Mouse (Mus musculus) midbrain, embryonic 11.5 days (tissue): ENCODE results near the gene Dusp16. TPM values are rescaled to one million over a fixed set of nuclear protein-coding genes. Genes with fewer than 3 reads are reported as not detected.

Experiments used
- ATAC-seq: fragments of 200-750 bp; cut with Nextera tagmentation; 2 replicates; pipeline ENCODE4 v1.8.0; 2017; ENCODE audit warnings: moderate TSS enrichment, moderate library complexity; ENCODE audit not compliant: low FRiP score
- DNase-seq: peaks from one replicate; pipeline ENCODE4 v3.0.0; 2015; ENCODE audit warnings: low spot score; ENCODE audit errors: missing footprints
- H3K27ac ChIP-seq: fragments of 300-500 bp; sonication (generic); 2 replicates; pipeline ENCODE4 v1.5.1; 2014; ENCODE audit warnings: low read depth, low read length
- H3K27me3 ChIP-seq: fragments of 300-500 bp; sonication (generic); 2 replicates; pipeline ENCODE4 v1.6.1; 2014; ENCODE audit warnings: mild to moderate bottlenecking, low read length, moderate library complexity, mixed read lengths; ENCODE audit not compliant: control insufficient read depth, insufficient read depth
- H3K36me3 ChIP-seq: fragments of 300-500 bp; sonication (generic); 2 replicates; pipeline ENCODE4 v1.6.1; 2014; ENCODE audit warnings: mild to moderate bottlenecking, low read length, moderate library complexity, mixed read lengths; ENCODE audit not compliant: control insufficient read depth, insufficient read depth
- H3K4me1 ChIP-seq: fragments of 300-500 bp; sonication (generic); 2 replicates; pipeline ENCODE4 v1.6.1; 2014; ENCODE audit warnings: low read length; ENCODE audit not compliant: control insufficient read depth, insufficient read depth
- H3K4me2 ChIP-seq: fragments of 300-500 bp; sonication (generic); 2 replicates; pipeline ENCODE4 v1.6.1; 2014; ENCODE audit warnings: mild to moderate bottlenecking, moderate library complexity
- H3K4me3 ChIP-seq: fragments of 300-500 bp; sonication (generic); 2 replicates; pipeline ENCODE4 v1.5.1; 2014; ENCODE audit warnings: low read depth, low read length
- H3K9ac ChIP-seq: fragments of 300-500 bp; sonication (generic); 2 replicates; pipeline ENCODE4 v1.6.1; 2014; ENCODE audit warnings: low read length
- H3K9me3 ChIP-seq: fragments of 300-500 bp; sonication (generic); 2 replicates; pipeline ENCODE4 v1.6.1; 2016; ENCODE audit warnings: low read length; ENCODE audit not compliant: control insufficient read depth
- WGBS: fragments of 180-500 bp; shearing (Covaris S2); extraction: QIAGEN DNeasy Blood & Tissue Kit; methylation state at CpG from one replicate; pipeline ENCODE4 v1.1.7; 2014; 5-methylcytosine and 5-hydroxymethylcytosine counted together
- polyA plus RNA-seq: library from polyadenylated mRNA; unstranded; fragments of >200 nt; fragmentation: Nextera tagmentation; extraction: Ambion mirVana; gene quantifications from 2 replicates; pipeline ENCODE4 v1.2.1, GENCODE M21; 2014

The Dusp16 gene
- polyA plus RNA-seq, 1 experiment from 2014 or later: 18.0 TPM

- Histone ChIP-seq H3K4me2 (no peak overlapping the region), H3K4me1 (no peaks in the 10 kb centered on the region; the same call in 1 of the 2 replicates), H3K27ac (no peak overlapping the region), H3K4me3 (no peak overlapping the region), H3K36me3 (no peaks in the 10 kb centered on the region), H3K27me3 (peaks cover 8% of the 10 kb centered on the region; the same call in 1 of the 2 replicates), H3K9me3 (no peaks in the 10 kb centered on the region), H3K9ac (no peak overlapping the region)
- DNase-seq (no peak), ATAC-seq (no peak)
- 90% methylated on average over 10 of the region's 10 CpGs for WGBS
Observed at GRCm38 (mm10) chr6:134796297-134796696, 3.9 kb upstream of the Dusp16 start.

DNA sequence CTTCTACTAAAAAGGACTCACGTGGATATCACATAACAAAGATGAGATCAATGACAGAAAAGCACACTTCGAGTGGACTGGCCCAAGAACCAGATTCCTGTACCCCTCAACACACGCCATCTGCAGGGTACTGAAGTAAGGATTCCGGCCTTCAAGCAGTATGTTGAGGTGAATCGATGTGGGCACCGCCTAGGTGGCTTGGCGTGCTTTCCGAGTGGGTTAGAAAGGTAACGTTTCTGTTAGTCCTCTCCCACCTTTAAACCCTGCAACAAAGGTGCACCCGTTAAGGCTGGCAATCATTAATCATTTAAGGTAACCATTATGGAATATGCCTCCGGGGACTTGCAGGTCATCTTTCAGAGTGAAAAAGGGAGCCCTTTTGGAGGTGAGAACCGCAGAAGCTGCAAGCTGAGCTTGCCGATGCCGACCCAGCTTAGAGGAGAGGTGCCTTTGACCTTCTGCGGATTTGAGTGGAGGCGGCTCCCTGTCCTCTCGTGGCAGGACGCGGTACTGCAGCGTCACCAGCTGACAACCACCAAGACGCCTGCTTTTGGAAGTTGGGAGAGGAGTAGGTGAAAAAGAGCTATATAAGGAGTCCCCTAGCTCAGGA is 1.6 kb upstream of the Dusp16 start:
- DNase-seq (peak; percentile 97), ATAC-seq (peak; percentile 11; the same call in 1 of the 2 replicates)
- H3K9me3 ChIP-seq: no peaks in the 10 kb centered on the region
- no peaks in the 10 kb centered on the region for H3K36me3 ChIP-seq
- H3K4me1 ChIP-seq: peaks cover 8% of the 10 kb centered on the region; the same call in 1 of the 2 replicates
- H3K27me3 ChIP-seq: peaks cover 8% of the 10 kb centered on the region; the same call in 1 of the 2 replicates
- 0 out of 2 replicates have a peak overlapping the region, but pooled peaks have one; percentile 9 for H3K9ac ChIP-seq
- peak overlapping the region; percentile 22; the same call in 1 of the 2 replicates for H3K4me2 ChIP-seq
- no peak overlapping the region for H3K4me3 ChIP-seq
- 12% methylated on average over 21 of the region's 21 CpGs for WGBS
- H3K27ac ChIP-seq: no peak overlapping the region

- Histone ChIP-seq H3K9ac (peak overlapping the region; percentile 70), H3K36me3 (no peaks in the 10 kb centered on the region), H3K27me3 (peaks cover 8% of the 10 kb centered on the region; the same call in 1 of the 2 replicates), H3K4me3 (peak overlapping the region; percentile 70), H3K4me2 (peak overlapping the region; percentile 57), H3K27ac (no peak overlapping the region), H3K4me1 (peaks cover 8% of the 10 kb centered on the region; the same call in 1 of the 2 replicates), H3K9me3 (no peaks in the 10 kb centered on the region)
- 35% methylated on average over 21 of the region's 21 CpGs for WGBS
- DNase-seq (peak; percentile 92), ATAC-seq (peak; percentile 19)
Observed at GRCm38 (mm10) chr6:134793046-134793806, 801 bp upstream of the Dusp16 start.

GRCm38 (mm10) chr6:134791251-134792118 is 940 bp downstream of the Dusp16 start:
- H3K4me2 ChIP-seq: peak overlapping the region; percentile 57
- H3K4me1 ChIP-seq: peaks cover 8% of the 10 kb centered on the region; the same call in 1 of the 2 replicates
- no peaks in the 10 kb centered on the region for H3K9me3 ChIP-seq
- H3K4me3 ChIP-seq: peak overlapping the region; percentile 70
- no peaks in the 10 kb centered on the region for H3K36me3 ChIP-seq
- DNase-seq: peak; percentile 93
- under 1% methylated on average over 38 of the region's 46 CpGs for WGBS
- H3K9ac ChIP-seq: peak overlapping the region; percentile 92
- H3K27ac ChIP-seq: peak overlapping the region; percentile 85; the same call in 1 of the 2 replicates
- no peak for ATAC-seq
- H3K27me3 ChIP-seq: peaks cover 8% of the 10 kb centered on the region; the same call in 1 of the 2 replicates

GRCm38 (mm10) chr6:134789100-134789499 is 3.3 kb downstream of the Dusp16 start:
- no peak overlapping the region for H3K27ac ChIP-seq
- 52% methylated on average over 6 of the region's 6 CpGs for WGBS
- H3K36me3 ChIP-seq: no peaks in the 10 kb centered on the region
- H3K9ac ChIP-seq: no peak overlapping the region
- ATAC-seq (no peak), DNase-seq (peak; percentile 84)
- no peak overlapping the region for H3K4me3 ChIP-seq
- no peaks in the 10 kb centered on the region for H3K9me3 ChIP-seq
- H3K4me1 ChIP-seq: peaks cover 8% of the 10 kb centered on the region; the same call in 1 of the 2 replicates
- no peak overlapping the region for H3K4me2 ChIP-seq
- peaks cover 8% of the 10 kb centered on the region; the same call in 1 of the 2 replicates for H3K27me3 ChIP-seq

DNA sequence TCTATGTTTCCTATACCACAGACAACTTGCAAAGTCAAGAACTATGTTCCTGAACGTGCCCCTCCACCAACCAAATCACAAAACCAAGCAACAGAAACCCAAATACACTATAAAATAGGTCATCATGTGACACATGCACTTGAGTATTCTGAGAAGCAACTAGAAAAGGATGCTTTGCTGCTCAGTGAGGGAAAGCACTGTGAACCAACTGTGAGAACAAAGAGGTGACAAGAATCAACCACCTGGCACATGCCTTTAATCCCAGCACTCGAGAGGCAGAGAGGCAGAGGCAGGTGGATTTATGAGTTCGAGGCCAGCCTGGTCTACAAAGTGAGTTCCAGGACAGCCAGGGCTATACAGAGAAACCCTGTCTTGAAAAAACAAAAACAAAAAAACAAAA is 6.0 kb downstream of the Dusp16 start:
- no peak overlapping the region for H3K4me3 ChIP-seq
- 82% methylated on average over 3 of the region's 3 CpGs for WGBS
- H3K27ac ChIP-seq: no peak overlapping the region
- peaks cover 8% of the 10 kb centered on the region; the same call in 1 of the 2 replicates for H3K4me1 ChIP-seq
- no peaks in the 10 kb centered on the region for H3K36me3 ChIP-seq
- DNase-seq: no peak
- ATAC-seq: no peak
- no peaks in the 10 kb centered on the region for H3K27me3 ChIP-seq
- H3K9ac ChIP-seq: no peak overlapping the region
- no peak overlapping the region for H3K4me2 ChIP-seq
- no peaks in the 10 kb centered on the region for H3K9me3 ChIP-seq

GRCm38 (mm10) chr6:134782900-134783299 is 9.5 kb downstream of the Dusp16 start:
- no peak overlapping the region for H3K27ac ChIP-seq
- H3K9me3 ChIP-seq: no peaks in the 10 kb centered on the region
- H3K4me3 ChIP-seq: no peak overlapping the region
- H3K4me1 ChIP-seq: no peaks in the 10 kb centered on the region
- H3K4me2 ChIP-seq: no peak overlapping the region
- DNase-seq (no peak), ATAC-seq (no peak)
- 87% methylated on average over 7 of the region's 7 CpGs for WGBS
- H3K9ac ChIP-seq: no peak overlapping the region
- H3K36me3 ChIP-seq: no peaks in the 10 kb centered on the region
- H3K27me3 ChIP-seq: no peaks in the 10 kb centered on the region

GRCm38 (mm10) chr6:134781494-134781913 is 10.9 kb downstream of the Dusp16 start:
- H3K4me1 ChIP-seq: no peaks in the 10 kb centered on the region
- H3K36me3 ChIP-seq: no peaks in the 10 kb centered on the region
- H3K27ac ChIP-seq: no peak overlapping the region
- H3K4me2 ChIP-seq: no peak overlapping the region
- no peak overlapping the region for H3K9ac ChIP-seq
- no peaks in the 10 kb centered on the region for H3K27me3 ChIP-seq
- H3K9me3 ChIP-seq: no peaks in the 10 kb centered on the region
- WGBS: 89% methylated on average over 7 of the region's 7 CpGs
- peak; percentile 84 for DNase-seq
- no peak for ATAC-seq
- H3K4me3 ChIP-seq: no peak overlapping the region
